Mouse (Mus musculus) olfactory bulb, adult 2 months (tissue): ENCODE results near the gene Nthl1.

ENCODE experiments used
- CTCF ChIP-seq: fragments of 200-500 bp; IDR thresholded peaks from 2 replicates; pipeline ENCODE4 v1.5.1; 2012; ENCODE audit warnings: low read depth, mild to moderate bottlenecking, low read length, moderate library complexity; ENCODE audit not compliant: insufficient read depth
- POLR2A ChIP-seq: fragments of 200-500 bp; IDR thresholded peaks from 2 replicates; pipeline ENCODE4 v1.6.1; 2012; ENCODE audit warnings: mild to moderate bottlenecking, low read depth, low read length, moderate library complexity; ENCODE audit not compliant: insufficient read depth

GRCm38 (mm10) chr17:24593248-24593647, 39.2 kb upstream of the Nthl1 start:
- TF ChIP-seq CTCF (no peak), POLR2A (no peak)
